Mouse (Mus musculus) left cerebral cortex, postnatal 25 days (tissue): ENCODE data around the gene Akna. TPM values are rescaled to one million over a fixed set of nuclear protein-coding genes. Genes with fewer than 3 reads are reported as not detected.

Experiments
- DNase-seq, 2 experiments: peaks; one replicate each; pipeline ENCODE4 v3.0.0; 2022; ENCODE audit warnings: low spot score in 2 of 2, mixed read lengths in 1 of 2
- intact Hi-C: fragments of 180-260 bp; cut with DNase I; formaldehyde crosslinking; loops from one replicate; pipeline ENCODE4 v1.15.1; 2025
- total RNA-seq, 2 experiments: library from RNA; stranded (reverse); gene quantifications; 2 replicates each; pipeline ENCODE4 v1.2.3; 2021

The Akna gene
- total RNA-seq, 2 experiments from 2014 or later: 2.9 to 3.0 TPM

GRCm38 (mm10) chr4:63345261-63345660 lies 57.9 kb downstream of the Akna start:
- intact Hi-C loops: no loop called here
- no peak for DNase-seq

GRCm38 (mm10) chr4:63344295-63344694 lies 58.9 kb downstream of the Akna start, which contains the start of gene Orm1:
Gene Orm1, plus strand, starts transcription at chr4:63344560.
- no peak for DNase-seq
- intact Hi-C loops: no loop called here

- intact Hi-C loops: no loop called here
- DNase-seq: no peak
Measured at GRCm38 (mm10) chr4:63343608-63344007, 59.5 kb downstream of the Akna start.

- intact Hi-C loops: no loop called here
Measured at GRCm38 (mm10) chr4:63342491-63342890, 60.7 kb downstream of the Akna start.

GRCm38 (mm10) chr4:63338414-63339076 lies 64.6 kb downstream of the Akna start:
- DNase-seq: peak in 1 of 2 experiments; percentile 43
- intact Hi-C loops: no loop called here

More at GRCm38 (mm10) chr4:63342491-63342890, 60.7 kb downstream of the Akna start:
- DNase-seq: no peak

- intact Hi-C loops: no loop called here
- no peak for DNase-seq
Measured at GRCm38 (mm10) chr4:63333403-63333802, 69.8 kb downstream of the Akna start.

- intact Hi-C loops: no loop called here
Measured at GRCm38 (mm10) chr4:63323275-63323815, 79.8 kb downstream of the Akna start.

GRCm38 (mm10) chr4:63319566-63319965 lies 83.6 kb downstream of the Akna start:
- peak; percentile 39 to 53 for DNase-seq
- intact Hi-C loops: loop anchor here (1.0 kb wide), 1 partner anchor 160 kb away; no protein-coding TSS in a partner anchor

More at GRCm38 (mm10) chr4:63323275-63323815, 79.8 kb downstream of the Akna start:
- no peak for DNase-seq

Other genes with a start within 250 kb of the Akna start
- gene Ambp, start 248.6 kb downstream of the Akna start, total RNA-seq: not detected
- gene Kif12, start 231.2 kb downstream of the Akna start, total RNA-seq: not detected
- gene Col27a1, start 189.3 kb downstream of the Akna start, total RNA-seq: 1 to 10 TPM; 3.3 to 4.0 TPM
- not detected for gene Orm1, start 58.8 kb downstream of the Akna start, total RNA-seq
- gene Orm3, start 47.2 kb downstream of the Akna start, total RNA-seq: not detected
- not detected for gene Orm2, start 40.9 kb downstream of the Akna start, total RNA-seq
- gene Whrn, start 92.6 kb upstream of the Akna start, total RNA-seq: 10 to 100 TPM; 46.4 TPM
- gene Atp6v1g1, start 141.4 kb upstream of the Akna start, total RNA-seq: 100 to 1,000 TPM; 144 to 147 TPM
- 10 to 100 TPM; 10.8 to 12.2 TPM for gene Tmem268, start 155.4 kb upstream of the Akna start, total RNA-seq
- not detected for gene Gm11213, start 201.9 kb upstream of the Akna start, total RNA-seq
- not detected for gene Tex48, start 219.1 kb upstream of the Akna start, total RNA-seq